Mouse (Mus musculus) myocyte (in vitro differentiated cells): ENCODE data around the gene Usp9x.

ENCODE experiments used
- CEBPB ChIP-seq: IDR thresholded peaks from 2 replicates; pipeline ENCODE4 v1.6.1; 2011; ENCODE audit warnings: mild to moderate bottlenecking, moderate library complexity; ENCODE audit not compliant: poor library complexity, insufficient read depth, severe bottlenecking
- E2F4 ChIP-seq: IDR thresholded peaks from one replicate; pipeline ENCODE4 v1.6.1; 2011; ENCODE audit warnings: mild to moderate bottlenecking, control low read depth, moderate library complexity; ENCODE audit not compliant: insufficient read depth
- MAX ChIP-seq: IDR thresholded peaks from one replicate; pipeline ENCODE4 v1.6.1; 2011; ENCODE audit warnings: low read depth, mild to moderate bottlenecking, control low read depth
- MYOG ChIP-seq, 3 experiments: IDR thresholded peaks; one replicate each; pipeline ENCODE4 v1.6.1; 2011; ENCODE audit warnings: control low read depth in 2 of 3, low read depth in 2 of 3, mild to moderate bottlenecking in 2 of 3; ENCODE audit not compliant: insufficient read length in 2 of 3, control insufficient read depth in 1 of 3, insufficient read depth in 1 of 3
- POLR2A ChIP-seq: IDR thresholded peaks from one replicate; pipeline ENCODE4 v1.6.1; 2011; ENCODE audit warnings: low read depth, mild to moderate bottlenecking, control low read depth, moderate library complexity; ENCODE audit not compliant: insufficient read length
- REST ChIP-seq: IDR thresholded peaks from one replicate; pipeline ENCODE4 v1.6.1; 2011; ENCODE audit warnings: mild to moderate bottlenecking, control low read depth, moderate library complexity; ENCODE audit not compliant: insufficient read depth, insufficient read length
- TCF12 ChIP-seq: IDR thresholded peaks from one replicate; pipeline ENCODE4 v1.6.1; 2011; ENCODE audit warnings: mild to moderate bottlenecking, control low read depth; ENCODE audit not compliant: poor library complexity, insufficient read depth, severe bottlenecking
- USF1 ChIP-seq: IDR thresholded peaks from one replicate; pipeline ENCODE4 v1.6.1; 2011; ENCODE audit warnings: low read depth, mild to moderate bottlenecking, control low read depth, moderate library complexity

- TF ChIP-seq MAX, result no peak
- TF ChIP-seq E2F4, result no peak
- no peak for TF ChIP-seq TCF12
- TF ChIP-seq CEBPB, result no peak
- TF ChIP-seq POLR2A, result peak; percentile 74
- TF ChIP-seq USF1, result no peak
- TF ChIP-seq REST, result no peak
- peak in 1 of 3 experiments; percentile 42 for TF ChIP-seq MYOG (IDR thresholded peaks at IDR 0.05; ENCODE audit: control insufficient read depth in 1 of 3, insufficient read depth in 1 of 3, insufficient read length in 2 of 3, low read depth in 2 of 3)
These were observed at the start of gene Usp9x for GRCm38 (mm10) chrX:13071241-13071775.
